Mouse (Mus musculus) MEL (cell line): ENCODE measurements at regions not wholly inside any gene's neighbourhood (a gene's known extent, or its start where the extent isn't known, plus 50 kb on each side); places are given as distances from the start of the nearest gene placed in this dataset.

ENCODE experiments used
- DNase-seq: peaks from one replicate; pipeline ENCODE4 v3.0.0; 2011; ENCODE audit warnings: low read depth, low spot score
- H3K27ac ChIP-seq: 2 replicates; pipeline ENCODE4 v1.5.1; 2012; ENCODE audit warnings: low read depth, mild to moderate bottlenecking, control low read depth, low read length, moderate library complexity; ENCODE audit not compliant: control insufficient read depth
- H3K27me3 ChIP-seq, 2 experiments: fragments of 150-350 bp in 1 of 2; sonication (generic) in 1 of 2; 2 replicates each; pipeline ENCODE4 v1.6.1; 2012; ENCODE audit warnings: low read length in 2 of 2, mild to moderate bottlenecking in 2 of 2, improper control_type of control experiment in 1 of 2, moderate library complexity in 1 of 2; ENCODE audit not compliant: insufficient read depth in 2 of 2, control insufficient read depth in 1 of 2
- H3K36me3 ChIP-seq, 2 experiments: 2 replicates each; pipeline ENCODE4 v1.6.1; 2012 to 2014; ENCODE audit warnings: low read length in 2 of 2, improper control_type of control experiment in 1 of 2, inconsistent platforms in 1 of 2, mild to moderate bottlenecking in 1 of 2; ENCODE audit not compliant: insufficient read depth in 2 of 2, control insufficient read depth in 1 of 2
- H3K4me1 ChIP-seq, 2 experiments: fragments of 150-350 bp in 1 of 2; sonication (generic) in 1 of 2; 2 replicates each; pipeline ENCODE4 v1.6.1; 2012; ENCODE audit warnings: low read length in 2 of 2, improper control_type of control experiment in 1 of 2, mild to moderate bottlenecking in 1 of 2; ENCODE audit not compliant: insufficient read depth in 2 of 2, control insufficient read depth in 1 of 2
- H3K4me3 ChIP-seq, 2 experiments: fragments of 150-350 bp in 1 of 2; sonication (generic) in 1 of 2; 2 replicates each; pipeline ENCODE4 v1.5.1; 2012; ENCODE audit warnings: low read depth in 2 of 2, low read length in 2 of 2, mild to moderate bottlenecking in 2 of 2, moderate library complexity in 2 of 2, control low read depth in 1 of 2, improper control_type of control experiment in 1 of 2; ENCODE audit not compliant: control insufficient read depth in 1 of 2, insufficient read depth in 1 of 2
- H3K79me2 ChIP-seq: 2 replicates; pipeline ENCODE4 v1.6.1; 2012; ENCODE audit warnings: mild to moderate bottlenecking, low read length, moderate library complexity; ENCODE audit not compliant: control insufficient read depth, poor library complexity, insufficient read depth
- H3K9ac ChIP-seq: 2 replicates; pipeline ENCODE4 v1.6.1; 2012; ENCODE audit warnings: low read depth, mild to moderate bottlenecking, control low read depth, low read length, moderate library complexity; ENCODE audit not compliant: control insufficient read depth, poor library complexity, severe bottlenecking
- H3K9me3 ChIP-seq: fragments of 150-350 bp; sonication (generic); replicated peaks from 2 replicates; pipeline ENCODE4 v1.6.1; 2012; ENCODE audit warnings: mild to moderate bottlenecking, low read length, improper control_type of control experiment, moderate library complexity; ENCODE audit not compliant: insufficient read depth
- BHLHE40 ChIP-seq: IDR thresholded peaks from 2 replicates; pipeline ENCODE4 v1.6.1; 2012; ENCODE audit warnings: low read depth, mild to moderate bottlenecking, inconsistent platforms, low read length, improper control_type of control experiment, borderline replicate concordance
- CHD1 ChIP-seq: IDR thresholded peaks from 2 replicates; pipeline ENCODE4 v1.6.1; 2012; ENCODE audit warnings: low read depth, mild to moderate bottlenecking, inconsistent platforms, low read length, improper control_type of control experiment
- ELF1 ChIP-seq: IDR thresholded peaks from 2 replicates; pipeline ENCODE4 v1.6.1; 2014; ENCODE audit warnings: low read depth, mild to moderate bottlenecking, inconsistent platforms, low read length, improper control_type of control experiment, moderate library complexity
- GABPA ChIP-seq: IDR thresholded peaks from 2 replicates; pipeline ENCODE4 v1.6.1; 2012; ENCODE audit warnings: low read depth, mild to moderate bottlenecking, inconsistent platforms, low read length, improper control_type of control experiment, moderate library complexity
- MAFK ChIP-seq: IDR thresholded peaks from 2 replicates; pipeline ENCODE4 v1.6.1; 2011; ENCODE audit warnings: low read depth, mild to moderate bottlenecking, low read length, improper control_type of control experiment, borderline replicate concordance
- NELFE ChIP-seq: IDR thresholded peaks from 2 replicates; pipeline ENCODE4 v1.6.1; 2011; ENCODE audit warnings: low read depth, low read length, improper control_type of control experiment
- POLR2AphosphoS2 ChIP-seq: IDR thresholded peaks from 2 replicates; pipeline ENCODE4 v1.6.1; 2011; ENCODE audit warnings: low read length, improper control_type of control experiment
- POLR2AphosphoS5 ChIP-seq: IDR thresholded peaks from 2 replicates; pipeline ENCODE4 v1.6.1; 2012; ENCODE audit warnings: low read depth, borderline replicate concordance, mild to moderate bottlenecking, inconsistent platforms, low read length, moderate library complexity, mixed read lengths
- TAL1 ChIP-seq: IDR thresholded peaks from 2 replicates; pipeline ENCODE4 v1.6.1; 2012; ENCODE audit warnings: mild to moderate bottlenecking, inconsistent platforms, low read length, moderate library complexity, mixed read lengths
- TBP ChIP-seq: IDR thresholded peaks from 2 replicates; pipeline ENCODE4 v1.8.0; 2011; ENCODE audit warnings: low read depth, low read length, improper control_type of control experiment
- TCF12 ChIP-seq: IDR thresholded peaks from 2 replicates; pipeline ENCODE4 v1.6.1; 2014; ENCODE audit warnings: low read depth, mild to moderate bottlenecking, inconsistent platforms, low read length, improper control_type of control experiment, moderate library complexity
- UBTF ChIP-seq: IDR thresholded peaks from 2 replicates; pipeline ENCODE4 v1.6.1; 2012; ENCODE audit warnings: low read depth, mild to moderate bottlenecking, inconsistent platforms, low read length, improper control_type of control experiment, moderate library complexity, borderline replicate concordance; ENCODE audit not compliant: insufficient read depth
- USF2 ChIP-seq, 2 experiments: IDR thresholded peaks; 2 replicates each; pipeline ENCODE4 v1.6.1; 2011 to 2012; ENCODE audit warnings: improper control_type of control experiment in 2 of 2, low read length in 2 of 2, borderline replicate concordance in 1 of 2, inconsistent platforms in 1 of 2, low read depth in 1 of 2, mild to moderate bottlenecking in 1 of 2; ENCODE audit not compliant: insufficient read depth in 1 of 2
- ZKSCAN1 ChIP-seq: IDR thresholded peaks from 2 replicates; pipeline ENCODE4 v1.6.1; 2012; ENCODE audit warnings: low read depth, mild to moderate bottlenecking, inconsistent platforms, low read length, improper control_type of control experiment, moderate library complexity
- ZNF384 ChIP-seq: IDR thresholded peaks from 2 replicates; pipeline ENCODE4 v1.6.1; 2012; ENCODE audit warnings: low read depth, mild to moderate bottlenecking, inconsistent platforms, low read length, improper control_type of control experiment

DNA sequence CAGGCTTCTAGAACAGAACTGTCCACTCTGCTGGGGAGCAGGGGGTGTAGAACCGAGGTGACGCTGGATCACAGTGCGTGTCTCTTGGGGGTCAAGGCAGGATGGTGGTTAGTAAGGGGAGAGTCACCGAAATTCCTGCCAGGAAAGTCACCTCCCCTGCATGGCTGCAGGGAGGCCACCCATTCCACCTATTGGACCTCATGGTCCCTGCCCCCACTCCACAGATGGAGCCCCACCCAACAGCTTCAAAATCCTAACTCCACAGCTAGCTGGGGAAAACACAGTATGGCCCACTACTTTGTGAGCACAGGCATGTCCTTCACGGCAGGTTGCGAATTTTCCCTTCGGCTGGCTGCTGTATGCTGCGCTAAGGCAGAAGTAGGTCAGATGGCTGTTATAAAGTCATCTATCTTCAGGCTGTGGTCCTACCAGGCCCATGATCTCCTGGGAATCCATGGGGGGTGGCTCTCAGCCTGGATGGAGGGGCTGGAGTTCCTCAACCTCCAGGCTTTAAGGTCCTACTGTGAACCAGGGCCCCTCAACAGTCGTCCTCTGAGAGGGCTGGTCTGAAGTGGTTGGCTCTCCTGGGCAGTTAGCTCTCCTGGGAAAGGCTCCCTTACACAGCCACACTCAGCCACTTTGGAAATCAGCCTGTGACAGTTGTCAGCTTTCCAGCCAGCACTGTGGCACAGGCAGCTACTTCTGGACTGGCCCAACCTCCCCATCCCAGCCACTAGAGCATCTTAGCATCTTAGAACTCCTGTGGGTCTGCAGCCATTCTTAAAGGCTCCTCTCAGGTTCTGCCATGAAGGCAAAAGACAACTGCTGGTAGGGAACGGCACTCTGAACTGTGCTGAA is 124.0 kb upstream of the Klf14 start:
- TF ChIP-seq TBP: no peak
- TF ChIP-seq BHLHE40: no peak
- TF ChIP-seq POLR2AphosphoS2: no peak
- TF ChIP-seq ELF1: no peak
- TF ChIP-seq USF2 (IDR thresholded peaks at IDR 0.05; ENCODE audit: borderline replicate concordance in 1 of 2, insufficient read depth in 1 of 2, low read depth in 1 of 2, low read length in 2 of 2): no peak
- TF ChIP-seq, all 39 proteins: peak for 0
- Histone ChIP-seq H3K36me3 (peaks cover 16 to 35% of the 10 kb centered on the region in 2 experiments), H3K9me3 (no peaks in the 10 kb centered on the region), H3K9ac (no peak overlapping the region), H3K79me2 (no peaks in the 10 kb centered on the region), H3K4me1 (peaks cover 14 to 38% of the 10 kb centered on the region in 2 experiments), H3K4me3 (no peak overlapping the region), H3K27ac (no peak overlapping the region), H3K27me3 (no peaks in the 10 kb centered on the region)
- DNase-seq: no peak

DNA sequence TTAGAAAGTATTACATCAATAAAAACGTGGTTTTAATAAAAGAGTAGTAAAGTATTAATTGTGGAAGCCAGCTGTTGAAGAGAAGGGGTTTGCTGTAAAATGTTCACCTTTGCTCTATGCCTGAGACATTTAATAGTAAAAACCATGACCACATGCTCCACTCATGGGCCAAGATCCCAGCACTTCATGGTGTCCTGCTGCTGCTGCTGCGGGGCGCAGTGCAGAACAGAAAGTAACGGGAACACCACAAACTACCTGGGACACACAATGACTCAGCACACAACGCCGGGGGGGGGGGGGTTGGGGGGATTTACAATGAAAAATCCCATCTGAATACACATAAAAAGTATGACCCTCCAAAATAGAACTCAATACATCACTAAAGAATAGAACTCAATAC is 124.8 kb upstream of the Klf14 start:
- no peak for TF ChIP-seq ZNF384
- TF ChIP-seq NELFE: no peak
- no peak for TF ChIP-seq MAFK
- no peak for TF ChIP-seq GABPA
- no peak for TF ChIP-seq BHLHE40
- no peak for TF ChIP-seq UBTF
- TF ChIP-seq CHD1: no peak
- TF ChIP-seq TCF12: no peak
- TF ChIP-seq ZKSCAN1: no peak
- no peak for TF ChIP-seq TAL1
- TF ChIP-seq POLR2AphosphoS5: no peak
- H3K79me2 ChIP-seq: no peaks in the 10 kb centered on the region
- no peak overlapping the region for H3K9ac ChIP-seq
- peaks cover 12 to 29% of the 10 kb centered on the region in 2 experiments for H3K4me1 ChIP-seq
- no peak for DNase-seq
- H3K9me3 ChIP-seq: no peaks in the 10 kb centered on the region
- no peak overlapping the region for H3K27ac ChIP-seq
- H3K36me3 ChIP-seq: peaks cover 18 to 28% of the 10 kb centered on the region in 2 experiments
- H3K27me3 ChIP-seq: no peaks in the 10 kb centered on the region
- H3K4me3 ChIP-seq: no peak overlapping the region
